Mouse (Mus musculus) heart, embryonic 11.5 days (tissue): ENCODE data around the gene Cpne5. TPM values are rescaled to one million over a fixed set of nuclear protein-coding genes. Genes with fewer than 3 reads are reported as not detected.

ENCODE experiments used
- ATAC-seq: fragments of 200-750 bp; cut with Nextera tagmentation; replicated peaks from 2 replicates; pipeline ENCODE4 v1.8.0; 2017; ENCODE audit warnings: moderate library complexity; ENCODE audit not compliant: insufficient number of reproducible peaks, low FRiP score, low TSS enrichment
- H3K27ac ChIP-seq: fragments of 300-500 bp; sonication (generic); 2 replicates; pipeline ENCODE4 v1.5.1; 2014; ENCODE audit warnings: mild to moderate bottlenecking, low read depth, low read length
- H3K27me3 ChIP-seq: fragments of 300-500 bp; sonication (generic); 2 replicates; pipeline ENCODE4 v1.6.1; 2014; ENCODE audit warnings: mild to moderate bottlenecking, low read length, mixed read lengths; ENCODE audit not compliant: control insufficient read depth, insufficient read depth
- H3K36me3 ChIP-seq: fragments of 300-500 bp; sonication (generic); 2 replicates; pipeline ENCODE4 v1.6.1; 2014; ENCODE audit warnings: mild to moderate bottlenecking, low read length, moderate library complexity, mixed read lengths; ENCODE audit not compliant: control insufficient read depth, insufficient read depth
- H3K4me1 ChIP-seq: fragments of 300-500 bp; sonication (generic); 2 replicates; pipeline ENCODE4 v1.6.1; 2014; ENCODE audit warnings: low read length; ENCODE audit not compliant: control insufficient read depth, insufficient read depth
- H3K4me2 ChIP-seq: fragments of 300-500 bp; sonication (generic); 2 replicates; pipeline ENCODE4 v1.6.1; 2014; ENCODE audit warnings: mild to moderate bottlenecking, moderate library complexity
- H3K4me3 ChIP-seq: fragments of 300-500 bp; sonication (generic); 2 replicates; pipeline ENCODE4 v1.5.1; 2014; ENCODE audit warnings: low read depth, low read length
- H3K9ac ChIP-seq: fragments of 300-500 bp; sonication (generic); 2 replicates; pipeline ENCODE4 v1.6.1; 2014; ENCODE audit warnings: mild to moderate bottlenecking, low read depth, low read length, moderate library complexity
- H3K9me3 ChIP-seq: fragments of 300-500 bp; sonication (generic); replicated peaks from 2 replicates; pipeline ENCODE4 v1.6.1; 2016; ENCODE audit warnings: low read length; ENCODE audit not compliant: control insufficient read depth
- WGBS: fragments of 180-500 bp; shearing (Covaris S2); extraction: QIAGEN DNeasy Blood & Tissue Kit; methylation state at CpG from one replicate; pipeline ENCODE4 v1.1.7; 2014; ENCODE audit not compliant: insufficient replicate concordance; 5-methylcytosine and 5-hydroxymethylcytosine counted together
- polyA plus RNA-seq: library from polyadenylated mRNA; unstranded; fragments of >200 nt; fragmentation: Nextera tagmentation; extraction: Ambion mirVana; gene quantifications from 2 replicates; pipeline ENCODE4 v1.2.1, GENCODE M21; 2014

Cpne5 gene
- polyA plus RNA-seq, 1 experiment from 2014 or later: 24.0 TPM

- H3K9me3 ChIP-seq: no peaks in the 10 kb centered on the region
- H3K27me3 ChIP-seq: no peaks in the 10 kb centered on the region
- H3K27ac ChIP-seq: no peak overlapping the region
- ATAC-seq: no peak
- no peak overlapping the region for H3K9ac ChIP-seq
- H3K36me3 ChIP-seq: no peaks in the 10 kb centered on the region
- no peak overlapping the region for H3K4me3 ChIP-seq
- WGBS: 77% methylated on average over 8 of the region's 8 CpGs
- H3K4me1 ChIP-seq: peaks cover 9% of the 10 kb centered on the region
- H3K4me2 ChIP-seq: no peak overlapping the region
Measured at GRCm38 (mm10) chr17:29143266-29143665, 94.7 kb downstream of the Cpne5 start.

GRCm38 (mm10) chr17:29141577-29141976 lies 96.4 kb downstream of the Cpne5 start:
- Histone ChIP-seq H3K36me3 (no peaks in the 10 kb centered on the region), H3K9ac (no peak overlapping the region), H3K27me3 (no peaks in the 10 kb centered on the region), H3K4me1 (no peaks in the 10 kb centered on the region), H3K9me3 (no peaks in the 10 kb centered on the region), H3K27ac (no peak overlapping the region), H3K4me3 (no peak overlapping the region), H3K4me2 (no peak overlapping the region)
- WGBS: 79% methylated on average over 3 of the region's 3 CpGs
- no peak for ATAC-seq

GRCm38 (mm10) chr17:29137906-29138305 lies 100.1 kb downstream of the Cpne5 start:
- H3K9ac ChIP-seq: no peak overlapping the region
- no peak overlapping the region for H3K4me3 ChIP-seq
- no peak overlapping the region for H3K27ac ChIP-seq
- H3K27me3 ChIP-seq: no peaks in the 10 kb centered on the region
- H3K36me3 ChIP-seq: no peaks in the 10 kb centered on the region
- WGBS: 69% methylated on average over 7 of the region's 7 CpGs
- no peaks in the 10 kb centered on the region for H3K4me1 ChIP-seq
- no peak overlapping the region for H3K4me2 ChIP-seq
- no peak for ATAC-seq
- no peaks in the 10 kb centered on the region for H3K9me3 ChIP-seq

- Histone ChIP-seq H3K4me3 (no peak overlapping the region), H3K9ac (no peak overlapping the region), H3K4me2 (no peak overlapping the region), H3K27ac (no peak overlapping the region), H3K4me1 (no peaks in the 10 kb centered on the region), H3K9me3 (no peaks in the 10 kb centered on the region), H3K36me3 (no peaks in the 10 kb centered on the region), H3K27me3 (no peaks in the 10 kb centered on the region)
- WGBS: 51% methylated on average over 6 of the region's 6 CpGs
- ATAC-seq: no peak
Measured at GRCm38 (mm10) chr17:29136236-29136635, 101.7 kb downstream of the Cpne5 start.

- Histone ChIP-seq H3K9me3 (no peaks in the 10 kb centered on the region), H3K4me2 (no peak overlapping the region), H3K9ac (no peak overlapping the region), H3K36me3 (no peaks in the 10 kb centered on the region), H3K4me1 (no peaks in the 10 kb centered on the region), H3K27me3 (no peaks in the 10 kb centered on the region), H3K4me3 (no peak overlapping the region), H3K27ac (no peak overlapping the region)
- ATAC-seq: no peak
- 44% methylated on average over 5 of the region's 5 CpGs for WGBS
Measured at GRCm38 (mm10) chr17:29135066-29135465, 102.9 kb downstream of the Cpne5 start.

GRCm38 (mm10) chr17:29129341-29129740 lies 108.6 kb downstream of the Cpne5 start:
- no peak overlapping the region for H3K9ac ChIP-seq
- WGBS: 62% methylated on average over 5 of the region's 5 CpGs
- H3K4me1 ChIP-seq: no peaks in the 10 kb centered on the region
- no peak overlapping the region for H3K4me2 ChIP-seq
- H3K27me3 ChIP-seq: no peaks in the 10 kb centered on the region
- ATAC-seq: no peak
- no peak overlapping the region for H3K27ac ChIP-seq
- H3K4me3 ChIP-seq: no peak overlapping the region
- no peaks in the 10 kb centered on the region for H3K9me3 ChIP-seq
- H3K36me3 ChIP-seq: no peaks in the 10 kb centered on the region

GRCm38 (mm10) chr17:29126561-29126960 lies 111.4 kb downstream of the Cpne5 start:
- H3K9me3 ChIP-seq: no peaks in the 10 kb centered on the region
- H3K4me2 ChIP-seq: no peak overlapping the region
- 81% methylated on average over 3 of the region's 3 CpGs for WGBS
- no peak overlapping the region for H3K4me3 ChIP-seq
- ATAC-seq: no peak
- no peak overlapping the region for H3K27ac ChIP-seq
- no peak overlapping the region for H3K9ac ChIP-seq
- H3K27me3 ChIP-seq: no peaks in the 10 kb centered on the region
- no peaks in the 10 kb centered on the region for H3K4me1 ChIP-seq
- no peaks in the 10 kb centered on the region for H3K36me3 ChIP-seq

- H3K4me2 ChIP-seq: no peak overlapping the region
- H3K4me3 ChIP-seq: no peak overlapping the region
- H3K4me1 ChIP-seq: no peaks in the 10 kb centered on the region
- no peak overlapping the region for H3K9ac ChIP-seq
- no peak; the same call in 1 of the 2 replicates for ATAC-seq
- H3K36me3 ChIP-seq: no peaks in the 10 kb centered on the region
- no peaks in the 10 kb centered on the region for H3K9me3 ChIP-seq
- no peaks in the 10 kb centered on the region for H3K27me3 ChIP-seq
- WGBS: 60% methylated on average over 6 of the region's 6 CpGs
- H3K27ac ChIP-seq: no peak overlapping the region
Measured at GRCm38 (mm10) chr17:29123578-29124174, 114.3 kb downstream of the Cpne5 start.

GRCm38 (mm10) chr17:29122817-29123216 lies 115.2 kb downstream of the Cpne5 start:
- H3K27me3 ChIP-seq: no peaks in the 10 kb centered on the region
- no peaks in the 10 kb centered on the region for H3K36me3 ChIP-seq
- no peak for ATAC-seq
- H3K4me3 ChIP-seq: no peak overlapping the region
- no peak overlapping the region for H3K9ac ChIP-seq
- H3K4me2 ChIP-seq: no peak overlapping the region
- no peaks in the 10 kb centered on the region for H3K4me1 ChIP-seq
- H3K27ac ChIP-seq: no peak overlapping the region
- H3K9me3 ChIP-seq: no peaks in the 10 kb centered on the region
- 70% methylated on average over 6 of the region's 6 CpGs for whole genome bisulfite sequencing
